Mouse (Mus musculus) megakaryocyte, embryonic 14.5 days (primary cell): ENCODE measurements around the gene Slc9a1.

Experiments
- FLI1 ChIP-seq: IDR thresholded peaks from 2 replicates; pipeline ENCODE4 v1.6.1; 2012; ENCODE audit warnings: low read length, inconsistent platforms, mixed read lengths
- GATA1 ChIP-seq: IDR thresholded peaks from 3 replicates; pipeline ENCODE4 v1.6.1; 2012; ENCODE audit warnings: mixed read lengths, low read length, inconsistent platforms, borderline replicate concordance

DNA sequence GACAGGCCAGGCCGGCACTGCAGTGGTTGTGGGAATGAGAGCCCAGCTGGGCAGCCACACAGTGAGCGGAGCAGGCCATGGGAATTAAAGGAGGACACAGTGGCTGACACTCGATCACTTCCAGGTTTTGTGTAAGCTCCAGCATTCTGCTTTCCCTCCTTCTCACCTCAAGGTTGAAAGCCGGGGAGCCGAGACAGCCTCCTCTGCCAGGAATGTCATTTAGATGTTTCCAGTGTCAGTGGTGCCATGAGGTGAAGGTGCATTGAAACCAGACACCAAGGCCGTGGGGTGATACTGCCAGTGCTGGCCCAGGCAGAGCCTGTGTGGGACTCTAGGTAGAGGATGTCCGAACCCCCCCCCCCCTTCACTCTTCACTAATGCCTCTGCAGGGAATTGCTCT, 30.6 kb downstream of the Slc9a1 start:
- TF ChIP-seq FLI1 (no peak), GATA1 (no peak)
